Mouse (Mus musculus) heart, embryonic 14.5 days (tissue): ENCODE data around the gene Cmtm3. TPM values are rescaled to one million over a fixed set of nuclear protein-coding genes. Genes with fewer than 3 reads are reported as not detected.

ENCODE experiments used
- ATAC-seq: fragments of 200-750 bp; cut with Nextera tagmentation; 2 replicates; pipeline ENCODE4 v1.8.0; 2017; ENCODE audit warnings: low read depth, moderate TSS enrichment; ENCODE audit not compliant: insufficient number of reproducible peaks, insufficient read depth, low FRiP score
- H3K27ac ChIP-seq, 2 experiments: fragments of 200-500 bp in 1 of 2; fragments of 300-500 bp in 1 of 2; sonication (generic) in 1 of 2; replicated peaks in 1 of 2; 2 replicates each; pipeline ENCODE4 v1.5.1; 2012 to 2014; ENCODE audit warnings: low read depth in 2 of 2, low read length in 2 of 2, control low read depth in 1 of 2, mild to moderate bottlenecking in 1 of 2, mixed read lengths in 1 of 2; ENCODE audit not compliant: control insufficient read depth in 1 of 2, insufficient read depth in 1 of 2
- H3K27me3 ChIP-seq: fragments of 300-500 bp; sonication (generic); 2 replicates; pipeline ENCODE4 v1.6.1; 2014; ENCODE audit warnings: mild to moderate bottlenecking, low read length, control low read depth; ENCODE audit not compliant: control insufficient read depth, insufficient read depth
- H3K36me3 ChIP-seq: fragments of 300-500 bp; sonication (generic); 2 replicates; pipeline ENCODE4 v1.6.1; 2014; ENCODE audit warnings: mild to moderate bottlenecking, control low read depth, low read length, mixed read lengths; ENCODE audit not compliant: control insufficient read depth, insufficient read depth
- H3K4me1 ChIP-seq, 2 experiments: fragments of 200-500 bp in 1 of 2; fragments of 300-500 bp in 1 of 2; sonication (generic) in 1 of 2; 2 replicates each; pipeline ENCODE4 v1.6.1; 2012 to 2014; ENCODE audit warnings: low read length in 2 of 2, control low read depth in 1 of 2, mixed read lengths in 1 of 2; ENCODE audit not compliant: control insufficient read depth in 2 of 2, insufficient read depth in 2 of 2
- H3K4me2 ChIP-seq: fragments of 300-500 bp; sonication (generic); 2 replicates; pipeline ENCODE4 v1.6.1; 2014; ENCODE audit warnings: mild to moderate bottlenecking, low read length
- H3K4me3 ChIP-seq, 2 experiments: fragments of 200-500 bp in 1 of 2; fragments of 300-500 bp in 1 of 2; sonication (generic) in 1 of 2; 2 replicates each; pipeline ENCODE4 v1.5.1; 2012 to 2014; ENCODE audit warnings: low read length in 2 of 2, mild to moderate bottlenecking in 2 of 2, control low read depth in 1 of 2, low read depth in 1 of 2, moderate library complexity in 1 of 2; ENCODE audit not compliant: control insufficient read depth in 1 of 2, insufficient read depth in 1 of 2
- H3K9ac ChIP-seq: fragments of 300-500 bp; sonication (generic); 2 replicates; pipeline ENCODE4 v1.6.1; 2014; ENCODE audit warnings: mild to moderate bottlenecking, low read length
- H3K9me3 ChIP-seq: fragments of 300-500 bp; sonication (generic); 2 replicates; pipeline ENCODE4 v1.6.1; 2016; ENCODE audit warnings: low read length, control low read depth; ENCODE audit not compliant: control insufficient read depth
- WGBS: fragments of 180-500 bp; shearing (Covaris S2); extraction: QIAGEN DNeasy Blood & Tissue Kit; methylation state at CpG from one replicate; pipeline ENCODE4 v1.1.7; 2014; 5-methylcytosine and 5-hydroxymethylcytosine counted together
- polyA plus RNA-seq: library from polyadenylated mRNA; unstranded; fragments of >200 nt; fragmentation: Nextera tagmentation; extraction: Ambion mirVana; gene quantifications from 2 replicates; pipeline ENCODE4 v1.2.1, GENCODE M21; 2014

Cmtm3 gene
- polyA plus RNA-seq, 1 experiment from 2014 or later = 103 TPM

- H3K27me3 ChIP-seq = no peaks in the 10 kb centered on the region
- H3K4me2 ChIP-seq = no peak overlapping the region
- H3K36me3 ChIP-seq = no peaks in the 10 kb centered on the region
- no peak overlapping the region for H3K9ac ChIP-seq
- no peak for ATAC-seq
- H3K4me3 ChIP-seq = no peak overlapping the region
- peaks cover 22 to 30% of the 10 kb centered on the region in 2 experiments for H3K4me1 ChIP-seq
- no peaks in the 10 kb centered on the region for H3K9me3 ChIP-seq
- WGBS = 76% methylated on average over 11 of the region's 11 CpGs
- H3K27ac ChIP-seq = peak overlapping the region in 1 of 2 experiments; percentile 87; a peak in 1 of 4 replicates
These were observed 35.1 kb downstream of the Cmtm3 start for GRCm38 (mm10) chr8:104374269-104374668.

- Histone ChIP-seq H3K27ac (peak overlapping the region; percentile 87 to 90), H3K9me3 (no peaks in the 10 kb centered on the region), H3K9ac (peak overlapping the region; percentile 56), H3K27me3 (no peaks in the 10 kb centered on the region), H3K4me1 (peaks cover 23 to 27% of the 10 kb centered on the region in 2 experiments), H3K36me3 (no peaks in the 10 kb centered on the region), H3K4me3 (no peak overlapping the region), H3K4me2 (peak overlapping the region; percentile 50)
- no peak for ATAC-seq
- WGBS = 26% methylated on average over 14 of the region's 14 CpGs
These were observed 35.9 kb downstream of the Cmtm3 start for GRCm38 (mm10) chr8:104374864-104375846.

GRCm38 (mm10) chr8:104375959-104376358 lies 36.7 kb downstream of the Cmtm3 start:
- no peaks in the 10 kb centered on the region for H3K36me3 ChIP-seq
- H3K4me2 ChIP-seq = peak overlapping the region; percentile 50
- peaks cover 23 to 27% of the 10 kb centered on the region in 2 experiments for H3K4me1 ChIP-seq
- no peaks in the 10 kb centered on the region for H3K9me3 ChIP-seq
- ATAC-seq = no peak
- H3K4me3 ChIP-seq = no peak overlapping the region
- 64% methylated on average over 5 of the region's 5 CpGs for WGBS
- H3K27ac ChIP-seq = peak overlapping the region; percentile 87 to 90
- peak overlapping the region; percentile 56; the same call in 1 of the 2 replicates for H3K9ac ChIP-seq
- H3K27me3 ChIP-seq = no peaks in the 10 kb centered on the region

GRCm38 (mm10) chr8:104376669-104377068 lies 37.5 kb downstream of the Cmtm3 start:
- Histone ChIP-seq H3K9me3 (no peaks in the 10 kb centered on the region), H3K4me2 (no peak overlapping the region), H3K27me3 (no peaks in the 10 kb centered on the region), H3K27ac (no peak overlapping the region; a peak in 1 of 4 replicates), H3K36me3 (no peaks in the 10 kb centered on the region), H3K9ac (no peak overlapping the region), H3K4me3 (no peak overlapping the region), H3K4me1 (peaks cover 23 to 27% of the 10 kb centered on the region in 2 experiments)
- 77% methylated on average over 11 of the region's 11 CpGs for WGBS
- ATAC-seq = no peak

- Histone ChIP-seq H3K36me3 (no peaks in the 10 kb centered on the region), H3K4me2 (no peak overlapping the region), H3K4me3 (no peak overlapping the region), H3K9ac (no peak overlapping the region), H3K4me1 (peaks cover 31 to 35% of the 10 kb centered on the region in 2 experiments), H3K27me3 (no peaks in the 10 kb centered on the region), H3K9me3 (no peaks in the 10 kb centered on the region), H3K27ac (no peak overlapping the region)
- 63% methylated on average over 10 of the region's 10 CpGs for WGBS
- ATAC-seq = no peak
These were observed 40.2 kb downstream of the Cmtm3 start for GRCm38 (mm10) chr8:104379301-104379836.

GRCm38 (mm10) chr8:104380269-104380668 lies 41.1 kb downstream of the Cmtm3 start:
- H3K36me3 ChIP-seq = no peaks in the 10 kb centered on the region
- no peak overlapping the region for H3K9ac ChIP-seq
- WGBS = 76% methylated on average over 7 of the region's 7 CpGs
- no peak overlapping the region for H3K4me3 ChIP-seq
- no peak for ATAC-seq
- no peak overlapping the region for H3K27ac ChIP-seq
- no peak overlapping the region for H3K4me2 ChIP-seq
- H3K4me1 ChIP-seq = peaks cover 24 to 29% of the 10 kb centered on the region in 2 experiments
- no peaks in the 10 kb centered on the region for H3K27me3 ChIP-seq
- H3K9me3 ChIP-seq = no peaks in the 10 kb centered on the region

GRCm38 (mm10) chr8:104380961-104381411 lies 41.8 kb downstream of the Cmtm3 start:
- Histone ChIP-seq H3K4me1 (peaks cover 21 to 23% of the 10 kb centered on the region in 2 experiments), H3K36me3 (no peaks in the 10 kb centered on the region), H3K9me3 (no peaks in the 10 kb centered on the region), H3K27me3 (no peaks in the 10 kb centered on the region), H3K4me3 (no peak overlapping the region), H3K27ac (no peak overlapping the region), H3K4me2 (no peak overlapping the region), H3K9ac (no peak overlapping the region)
- WGBS = 86% methylated on average over 5 of the region's 5 CpGs
- no peak for ATAC-seq
